Mouse (Mus musculus) cerebellum, adult 2 months (tissue): Measurements from ENCODE around the gene Pik3cb. TPM values are rescaled to one million over a fixed set of nuclear protein-coding genes. Genes with fewer than 3 reads are reported as not detected.

Experiments used
- DNase-seq, 2 experiments: peaks; one replicate each; pipeline ENCODE4 v3.0.0; 2021
- H3K27ac ChIP-seq: fragments of 200-500 bp; 2 replicates; pipeline ENCODE4 v1.5.1; 2012; ENCODE audit warnings: low read length, control low read depth, inconsistent platforms; ENCODE audit not compliant: insufficient read depth
- H3K27me3 ChIP-seq: fragments of 200-500 bp; 2 replicates; pipeline ENCODE4 v1.6.1; 2012; ENCODE audit warnings: inconsistent platforms, mild to moderate bottlenecking, low read length, moderate library complexity; ENCODE audit not compliant: control insufficient read depth, insufficient read depth
- H3K4me1 ChIP-seq: fragments of 200-500 bp; 2 replicates; pipeline ENCODE4 v1.6.1; 2011; ENCODE audit warnings: low read length; ENCODE audit not compliant: control insufficient read depth, insufficient read depth
- H3K4me3 ChIP-seq: fragments of 200-500 bp; replicated peaks from 2 replicates; pipeline ENCODE3; 2011; ENCODE audit warnings: mild to moderate bottlenecking, low read depth, low read length, control low read depth; ENCODE audit not compliant: insufficient read depth
- CTCF ChIP-seq: fragments of 200-500 bp; IDR thresholded peaks from 2 replicates; pipeline ENCODE4 v1.5.1; 2011; ENCODE audit warnings: low read depth, mild to moderate bottlenecking, control low read depth, low read length, moderate library complexity, borderline replicate concordance; ENCODE audit not compliant: insufficient read depth
- POLR2A ChIP-seq: fragments of 200-500 bp; IDR thresholded peaks from 2 replicates; pipeline ENCODE4 v1.6.1; 2011; ENCODE audit warnings: low read length, control low read depth, borderline replicate concordance; ENCODE audit not compliant: insufficient read depth
- WGBS: fragments of 180-500 bp; shearing (Covaris S2); methylation state at CpG from one replicate; pipeline ENCODE4 v1.1.7; 2018; 5-methylcytosine and 5-hydroxymethylcytosine counted together
- polyA plus RNA-seq: library from polyadenylated mRNA; depleted of rRNA; stranded (reverse); fragments of >200 nt; gene quantifications from 2 replicates; pipeline ENCODE4 v1.2.3, GENCODE M21; 2012

Pik3cb gene
- polyA plus RNA-seq, 1 experiment, result 16.5 TPM

GRCm38 (mm10) chr9:99095192-99095591 lies 45.2 kb downstream of the Pik3cb start:
- H3K27me3 ChIP-seq, result no peaks in the 10 kb centered on the region
- TF ChIP-seq POLR2A (no peak), CTCF (no peak)
- H3K4me1 ChIP-seq, result no peaks in the 10 kb centered on the region; the same call in 1 of the 2 replicates
- H3K4me3 ChIP-seq, result no peak overlapping the region
- no peak overlapping the region for H3K27ac ChIP-seq
- no peak for DNase-seq
- 84% methylated on average over 7 of the region's 7 CpGs for WGBS

- TF ChIP-seq CTCF (no peak), POLR2A (no peak)
- no peaks in the 10 kb centered on the region for H3K27me3 ChIP-seq
- H3K4me1 ChIP-seq, result no peaks in the 10 kb centered on the region
- WGBS, result 89% methylated on average over 4 of the region's 4 CpGs
- H3K4me3 ChIP-seq, result no peak overlapping the region
- no peak for DNase-seq
- no peak overlapping the region for H3K27ac ChIP-seq
These were observed 49.9 kb downstream of the Pik3cb start for GRCm38 (mm10) chr9:99090546-99090945.

GRCm38 (mm10) chr9:99089904-99090303 lies 50.5 kb downstream of the Pik3cb start:
- DNase-seq, result no peak
- no peaks in the 10 kb centered on the region for H3K4me1 ChIP-seq
- H3K4me3 ChIP-seq, result no peak overlapping the region
- no peaks in the 10 kb centered on the region for H3K27me3 ChIP-seq
- TF ChIP-seq POLR2A (no peak), CTCF (no peak)
- H3K27ac ChIP-seq, result no peak overlapping the region
- 95% methylated on average over 4 of the region's 4 CpGs for WGBS

GRCm38 (mm10) chr9:99081718-99082117 lies 58.7 kb downstream of the Pik3cb start:
- H3K4me3 ChIP-seq, result no peak overlapping the region
- no peaks in the 10 kb centered on the region for H3K27me3 ChIP-seq
- no peak for DNase-seq
- no peaks in the 10 kb centered on the region for H3K4me1 ChIP-seq
- WGBS, result 94% methylated on average over 5 of the region's 5 CpGs
- TF ChIP-seq POLR2A (no peak), CTCF (no peak)
- no peak overlapping the region for H3K27ac ChIP-seq

GRCm38 (mm10) chr9:99081308-99081707 lies 59.1 kb downstream of the Pik3cb start:
- no peak for DNase-seq
- Histone ChIP-seq H3K27ac (no peak overlapping the region), H3K4me1 (no peaks in the 10 kb centered on the region), H3K4me3 (no peak overlapping the region), H3K27me3 (no peaks in the 10 kb centered on the region)
- TF ChIP-seq POLR2A (no peak), CTCF (no peak)
- 85% methylated on average over 3 of the region's 3 CpGs for WGBS

- no peak for TF ChIP-seq CTCF
- TF ChIP-seq POLR2A, result no peak
- no peak overlapping the region for H3K4me3 ChIP-seq
- whole genome bisulfite sequencing, result 95% methylated on average over 2 of the region's 2 CpGs
These were observed 59.8 kb downstream of the Pik3cb start for GRCm38 (mm10) chr9:99080657-99081056.

GRCm38 (mm10) chr9:99074462-99074861 lies 66.0 kb downstream of the Pik3cb start:
- H3K4me3 ChIP-seq, result no peak overlapping the region
- no peak overlapping the region for H3K27ac ChIP-seq
- H3K4me1 ChIP-seq, result no peaks in the 10 kb centered on the region
- TF ChIP-seq CTCF (no peak), POLR2A (no peak)
- 61% methylated on average over 2 of the region's 2 CpGs for WGBS
- no peak for DNase-seq
- no peaks in the 10 kb centered on the region for H3K27me3 ChIP-seq

More at GRCm38 (mm10) chr9:99080657-99081056, 59.8 kb downstream of the Pik3cb start:
- H3K27me3 ChIP-seq, result no peaks in the 10 kb centered on the region
- DNase-seq, result no peak
- no peaks in the 10 kb centered on the region for H3K4me1 ChIP-seq
- no peak overlapping the region for H3K27ac ChIP-seq

- H3K4me1 ChIP-seq, result no peaks in the 10 kb centered on the region
- H3K27me3 ChIP-seq, result no peaks in the 10 kb centered on the region
- H3K4me3 ChIP-seq, result no peak overlapping the region
- no peak for DNase-seq
- TF ChIP-seq CTCF, result no peak
- no peak for TF ChIP-seq POLR2A
- WGBS, result 73% methylated on average over 4 of the region's 4 CpGs
- no peak overlapping the region for H3K27ac ChIP-seq
These were observed 67.9 kb downstream of the Pik3cb start for GRCm38 (mm10) chr9:99072538-99072937.
